Mouse (Mus musculus) macrophage (primary cell): ENCODE data around the gene Mpi. TPM values are rescaled to one million over a fixed set of nuclear protein-coding genes. Genes with fewer than 3 reads are reported as not detected.

Source experiments
- H3K27ac ChIP-seq: fragments of 350-480 bp; formaldehyde crosslinking; 2 replicates; pipeline ENCODE4 v1.9.0; 2021
- H3K36me3 ChIP-seq: fragments of 350-480 bp; formaldehyde crosslinking; 2 replicates; pipeline ENCODE4 v1.9.0; 2021; ENCODE audit errors: inconsistent target
- H3K4me3 ChIP-seq: fragments of 350-480 bp; formaldehyde crosslinking; 2 replicates; pipeline ENCODE4 v1.9.0; 2021; ENCODE audit errors: inconsistent target
- H3K79me2 ChIP-seq: fragments of 350-480 bp; formaldehyde crosslinking; 2 replicates; pipeline ENCODE4 v1.9.0; 2021; ENCODE audit errors: inconsistent target
- WGBS: methylation state at CpG from one replicate; pipeline ENCODE4 v1.1.7; 2026; ENCODE audit warnings: inconsistent platforms; ENCODE audit not compliant: missing documents; 5-methylcytosine and 5-hydroxymethylcytosine counted together
- polyA plus RNA-seq: library from polyadenylated mRNA; stranded (reverse); fragments of 250-400 nt; gene quantifications from 3 replicates; pipeline ENCODE4 v1.2.4, GENCODE M21; 2018; ENCODE audit warnings: inconsistent platforms

Mpi gene
- polyA plus RNA-seq, 1 experiment from 2014 or later = 20.0 TPM

DNA sequence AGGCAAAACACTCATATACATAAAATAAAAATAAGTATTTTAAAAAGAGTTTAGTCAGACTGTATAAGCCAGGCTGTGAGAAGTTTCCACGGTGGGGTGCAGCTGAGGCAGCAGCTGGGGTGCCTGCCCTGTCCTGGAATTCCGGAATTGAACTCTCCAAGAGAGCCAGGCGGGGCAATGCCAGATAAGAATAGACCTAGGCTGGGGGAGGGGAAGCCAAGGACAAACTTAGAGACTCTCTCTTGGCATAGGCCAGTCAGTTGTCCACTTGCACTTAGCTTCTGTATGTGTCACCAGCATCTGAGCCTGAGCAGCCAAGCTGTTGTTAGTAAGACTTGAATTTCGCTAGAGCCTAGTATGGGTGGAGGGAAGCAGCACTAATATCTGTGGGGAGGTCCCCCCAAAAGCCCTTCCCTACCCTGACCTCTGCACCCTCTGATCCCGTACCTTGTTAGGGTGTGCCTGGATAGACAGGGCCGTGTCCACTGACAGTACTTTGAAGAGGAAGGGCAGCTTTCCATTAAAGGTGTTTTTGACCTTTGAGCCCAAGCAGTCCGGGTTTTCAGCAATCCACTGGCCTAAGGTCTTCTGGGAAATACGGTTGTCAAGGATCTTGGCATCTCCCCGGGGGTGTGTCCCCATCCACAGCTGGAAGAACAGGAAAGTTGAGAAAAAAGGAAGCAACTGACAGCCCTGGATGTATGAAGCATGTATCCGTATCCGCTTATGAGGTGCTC, 2.3 kb downstream of the Mpi start:
- no peak overlapping the region for H3K4me3 ChIP-seq
- WGBS = 93% methylated on average over 11 of the region's 11 CpGs
- no peak overlapping the region for H3K27ac ChIP-seq
- peaks cover 53% of the 10 kb centered on the region for H3K36me3 ChIP-seq
- H3K79me2 ChIP-seq = peaks cover 9% of the 10 kb centered on the region; the same call in 1 of the 2 replicates

DNA sequence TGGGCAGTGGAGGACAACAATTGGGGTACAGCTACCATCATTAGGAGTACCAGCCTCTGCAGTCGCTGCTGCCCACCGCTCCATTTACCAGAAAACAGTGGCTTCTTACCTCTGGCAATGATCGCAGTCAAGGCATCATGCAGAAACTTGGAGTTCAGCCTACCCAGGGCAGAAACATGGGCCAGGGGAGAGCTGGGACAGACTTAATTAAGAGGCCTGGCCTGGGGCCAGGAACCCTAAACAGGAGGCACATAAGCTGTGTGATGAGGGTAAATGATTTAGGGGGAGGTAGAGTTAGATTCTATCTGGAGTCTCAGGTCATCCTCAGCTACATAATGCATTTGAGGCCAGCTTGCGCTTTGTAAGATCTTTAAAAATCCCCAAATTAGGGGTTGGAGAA, 3.4 kb downstream of the Mpi start:
- H3K36me3 ChIP-seq = peaks cover 64% of the 10 kb centered on the region

DNA sequence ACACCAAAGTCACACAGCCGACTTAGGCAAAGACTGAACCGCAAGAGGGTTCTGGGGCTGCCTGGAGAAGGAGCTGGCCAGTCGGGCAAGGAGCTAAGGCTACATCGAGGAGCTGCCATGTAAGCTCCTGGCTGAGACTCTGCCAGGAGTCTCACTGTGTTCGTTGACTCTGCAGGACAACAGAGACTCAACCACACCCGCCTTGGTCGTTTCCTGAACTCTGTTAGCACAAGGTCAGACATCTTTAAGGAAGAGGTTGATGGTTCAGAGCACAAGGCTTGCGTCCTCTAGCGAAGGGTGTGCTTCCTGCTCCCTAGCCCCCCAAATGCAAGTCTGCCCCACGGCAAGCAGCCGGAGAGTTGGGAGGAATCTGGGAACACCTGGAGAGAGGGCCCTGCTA, 4.7 kb downstream of the Mpi start:
- H3K4me3 ChIP-seq = no peak overlapping the region
- H3K36me3 ChIP-seq = peaks cover 76% of the 10 kb centered on the region
- H3K27ac ChIP-seq = no peak overlapping the region
- 93% methylated on average over 11 of the region's 11 CpGs for WGBS
- peaks cover 9% of the 10 kb centered on the region; the same call in 1 of the 2 replicates for H3K79me2 ChIP-seq

More for the DNA sequence above, 3.4 kb downstream of the Mpi start:
- H3K4me3 ChIP-seq = no peak overlapping the region
- no peak overlapping the region for H3K27ac ChIP-seq
- WGBS = 100% methylated on average over 4 of the region's 4 CpGs
- H3K79me2 ChIP-seq = peaks cover 9% of the 10 kb centered on the region; the same call in 1 of the 2 replicates

- Histone ChIP-seq H3K79me2 (peaks cover 7% of the 10 kb centered on the region; the same call in 1 of the 2 replicates), H3K27ac (no peak overlapping the region), H3K36me3 (peaks cover 82% of the 10 kb centered on the region), H3K4me3 (no peak overlapping the region)
- 94% methylated on average over 5 of the region's 5 CpGs for WGBS
Observed at GRCm38 (mm10) chr9:57547287-57547686, 5.3 kb downstream of the Mpi start.

DNA sequence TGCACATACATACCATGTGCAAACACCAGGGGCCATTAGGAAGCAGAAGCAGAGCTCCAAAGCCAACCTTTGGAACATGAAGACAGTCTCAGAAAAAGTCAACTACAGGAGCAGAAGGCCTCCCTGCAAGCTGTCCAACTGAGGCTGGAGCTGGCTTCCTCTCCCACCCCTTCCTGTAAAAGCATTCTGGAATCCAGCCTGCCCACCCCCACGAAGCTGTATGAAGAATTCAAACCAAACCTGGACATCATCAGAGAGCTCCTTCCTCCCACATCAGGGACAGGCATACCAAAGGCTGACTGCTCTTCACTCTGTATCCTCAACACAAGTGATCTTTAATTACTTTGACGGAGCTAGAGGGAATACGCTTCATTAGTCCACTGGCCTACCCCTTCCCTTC, 8.6 kb downstream of the Mpi start:
- H3K36me3 ChIP-seq = peaks cover 79% of the 10 kb centered on the region
- 89% methylated on average over 3 of the region's 3 CpGs for WGBS

GRCm38 (mm10) chr9:57541312-57541711, 11.3 kb downstream of the Mpi start:
- H3K27ac ChIP-seq = no peak overlapping the region
- peaks cover 53% of the 10 kb centered on the region for H3K36me3 ChIP-seq
- peaks cover 17% of the 10 kb centered on the region for H3K79me2 ChIP-seq
- WGBS = 7% methylated on average over 1 of the region's 1 CpGs
- H3K4me3 ChIP-seq = no peak overlapping the region

More for the DNA sequence above, 8.6 kb downstream of the Mpi start:
- no peak overlapping the region for H3K4me3 ChIP-seq
- no peak overlapping the region for H3K27ac ChIP-seq
- H3K79me2 ChIP-seq = peaks cover 4% of the 10 kb centered on the region

- WGBS = 94% methylated on average over 2 of the region's 2 CpGs
- H3K27ac ChIP-seq = no peak overlapping the region
- H3K36me3 ChIP-seq = peaks cover 36% of the 10 kb centered on the region
- H3K4me3 ChIP-seq = no peak overlapping the region
- H3K79me2 ChIP-seq = peaks cover 17% of the 10 kb centered on the region
Observed at GRCm38 (mm10) chr9:57539550-57539949, 13.0 kb downstream of the Mpi start.

- Histone ChIP-seq H3K79me2 (peaks cover 17% of the 10 kb centered on the region), H3K27ac (peak overlapping the region; percentile 76), H3K4me3 (peak overlapping the region; percentile 84), H3K36me3 (peaks cover 27% of the 10 kb centered on the region)
- WGBS = under 1% methylated on average over 23 of the region's 24 CpGs
Observed at GRCm38 (mm10) chr9:57537728-57538181, 14.8 kb downstream of the Mpi start.

GRCm38 (mm10) chr9:57537044-57537727, 15.4 kb downstream of the Mpi start, which contains the start of gene Fam219b:
TSS of gene Fam219b (plus strand) at chr9:57537528.
- peak within 1 kb of the TSS; percentile 76 for H3K27ac ChIP-seq
- peaks cover 17% of the 10 kb centered on the region for H3K79me2 ChIP-seq
- peak within 1 kb of the TSS; percentile 84 for H3K4me3 ChIP-seq
- WGBS = 3% methylated on average over 37 of the region's 45 CpGs
- H3K36me3 ChIP-seq = peaks cover 26% of the 10 kb centered on the region

DNA sequence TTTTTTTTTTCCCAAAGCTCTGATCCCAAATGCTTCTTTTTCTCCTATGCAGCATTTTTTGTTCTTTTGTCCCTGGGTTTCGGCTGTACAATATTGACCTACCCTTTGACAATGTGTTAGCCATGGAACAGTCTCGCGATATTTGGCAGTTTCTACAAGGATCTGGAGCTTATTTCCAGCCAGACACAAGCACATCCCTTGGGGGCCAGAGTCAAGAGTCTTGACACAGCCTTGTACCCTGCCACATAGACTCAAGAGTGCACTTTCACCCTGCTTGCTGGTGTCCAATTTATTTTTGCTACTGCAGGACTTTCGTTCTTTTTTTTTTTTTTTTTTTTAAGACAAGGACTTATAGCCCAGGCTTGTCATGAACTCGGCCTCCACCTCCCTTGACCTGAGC, 16.2 kb downstream of the Mpi start:
- H3K4me3 ChIP-seq = peak overlapping the region; percentile 84; the same call in 1 of the 2 replicates
- H3K79me2 ChIP-seq = peaks cover 21% of the 10 kb centered on the region
- WGBS = 91% methylated on average over 5 of the region's 5 CpGs
- peaks cover 30% of the 10 kb centered on the region; the same call in 1 of the 2 replicates for H3K36me3 ChIP-seq
- H3K27ac ChIP-seq = no peak overlapping the region

DNA sequence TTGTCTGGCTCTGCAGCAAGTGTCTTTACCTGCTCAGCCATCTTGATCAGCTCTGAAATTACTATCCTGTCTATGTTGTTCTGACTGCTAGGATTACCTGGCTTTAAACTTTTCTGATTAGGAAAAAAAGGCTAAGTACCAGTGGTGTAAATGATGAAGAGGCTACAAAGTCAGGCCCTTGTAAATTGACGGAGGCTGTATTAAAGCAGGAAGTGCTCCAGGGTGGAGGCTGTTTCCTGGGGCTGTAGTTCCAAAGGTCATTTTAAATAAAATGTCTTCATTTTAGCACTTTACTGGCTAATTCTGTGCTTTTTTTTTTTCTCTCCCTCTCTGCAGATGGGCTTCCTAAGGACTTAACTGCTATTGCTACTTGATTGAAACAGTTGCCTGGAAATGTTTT, 20.6 kb downstream of the Mpi start:
- no peak overlapping the region for H3K27ac ChIP-seq
- no peak overlapping the region for H3K4me3 ChIP-seq
- 88% methylated on average over 1 of the region's 1 CpGs for WGBS
- peaks cover 47% of the 10 kb centered on the region for H3K79me2 ChIP-seq
- H3K36me3 ChIP-seq = peaks cover 39% of the 10 kb centered on the region; the same call in 1 of the 2 replicates

- no peak overlapping the region for H3K4me3 ChIP-seq
- peaks cover 99% of the 10 kb centered on the region for H3K79me2 ChIP-seq
- H3K27ac ChIP-seq = no peak overlapping the region
- H3K36me3 ChIP-seq = peaks cover 19% of the 10 kb centered on the region; the same call in 1 of the 2 replicates
Observed at GRCm38 (mm10) chr9:57526435-57526834, 26.1 kb downstream of the Mpi start.

DNA sequence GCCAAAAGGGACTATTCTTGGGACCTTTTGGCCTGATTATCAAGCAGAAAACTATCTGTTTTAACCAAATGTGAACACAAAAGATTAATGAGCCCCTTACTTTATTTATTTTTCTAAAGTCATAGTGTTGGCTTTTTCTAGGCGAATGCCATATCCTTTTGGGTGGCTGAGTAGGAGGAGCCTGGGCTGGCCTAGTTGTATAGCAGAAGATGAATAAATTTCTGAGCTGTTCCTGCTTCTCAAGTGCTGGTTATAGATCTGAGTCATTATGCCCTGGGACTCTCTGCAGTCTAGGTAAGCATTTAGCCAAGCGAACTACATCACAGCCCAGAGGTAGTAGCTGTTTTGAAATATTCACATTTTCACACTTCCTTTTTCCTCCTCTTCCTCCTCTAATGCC, 27.0 kb downstream of the Mpi start:
- H3K4me3 ChIP-seq = no peak overlapping the region
- WGBS = 15% methylated on average over 2 of the region's 2 CpGs
- H3K36me3 ChIP-seq = peaks cover 18% of the 10 kb centered on the region; the same call in 1 of the 2 replicates
- H3K27ac ChIP-seq = peak overlapping the region; percentile 2; the same call in 1 of the 2 replicates
- H3K79me2 ChIP-seq = peaks cover 92% of the 10 kb centered on the region

GRCm38 (mm10) chr9:57524439-57524838, 28.1 kb downstream of the Mpi start:
- H3K36me3 ChIP-seq = peaks cover 9% of the 10 kb centered on the region; the same call in 1 of the 2 replicates
- no peak overlapping the region for H3K4me3 ChIP-seq
- H3K79me2 ChIP-seq = peaks cover 81% of the 10 kb centered on the region
- H3K27ac ChIP-seq = 0 out of 2 replicates have a peak overlapping the region, but pooled peaks have one; percentile 10

- Histone ChIP-seq H3K36me3 (0 out of 2 replicates have a peak, but pooled peaks cover 3% of the 10 kb centered on the region), H3K79me2 (peaks cover 74% of the 10 kb centered on the region), H3K4me3 (no peak overlapping the region), H3K27ac (peak overlapping the region; percentile 32)
- 75% methylated on average over 1 of the region's 1 CpGs for WGBS
Observed at GRCm38 (mm10) chr9:57523754-57524153, 28.8 kb downstream of the Mpi start.
